Mouse (Mus musculus) C2C12 (cell line): Measurements from ENCODE around the gene Mia2.

Experiments
- CTCF ChIP-seq: IDR thresholded peaks from one replicate; pipeline ENCODE4 v1.5.1; 2011; ENCODE audit not compliant: control insufficient read depth, insufficient read depth, insufficient read length
- MYOD1 ChIP-seq: IDR thresholded peaks from one replicate; pipeline ENCODE4 v1.6.1; 2011; ENCODE audit warnings: low read depth; ENCODE audit not compliant: control insufficient read depth, insufficient read length

DNA sequence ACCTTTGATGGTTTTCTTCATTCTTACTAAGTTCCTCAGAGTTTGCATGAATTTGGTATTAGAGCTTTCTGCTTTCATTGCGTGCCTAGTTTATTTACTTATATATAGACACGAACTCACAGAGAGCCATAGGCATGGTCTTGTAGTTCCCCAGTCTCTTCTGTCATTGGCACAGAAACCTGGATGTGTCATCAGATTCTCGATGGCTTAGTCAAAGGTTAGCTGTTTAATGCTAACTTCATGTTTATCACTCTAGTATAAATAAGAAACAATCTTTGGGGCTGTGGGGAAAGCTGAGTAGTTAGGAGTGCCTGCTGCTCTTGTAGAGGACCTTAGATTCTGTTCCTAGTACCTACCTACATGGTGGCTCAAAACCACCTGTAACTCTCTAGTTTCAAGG, 18.6 kb upstream of the Mia2 start:
- TF ChIP-seq CTCF: no peak
- TF ChIP-seq MYOD1: no peak
